Mouse (Mus musculus) lung, adult 2 months (tissue): ENCODE measurements around the gene Cib1.

Experiments
- CTCF ChIP-seq: fragments of 200-500 bp; IDR thresholded peaks from 2 replicates; pipeline ENCODE4 v1.5.1; 2011; ENCODE audit warnings: mild to moderate bottlenecking, low read length, control low read depth; ENCODE audit not compliant: insufficient read depth
- POLR2A ChIP-seq: fragments of 200-500 bp; IDR thresholded peaks from 2 replicates; pipeline ENCODE4 v1.6.1; 2011; ENCODE audit warnings: low read depth, mild to moderate bottlenecking, control low read depth, low read length, borderline replicate concordance; ENCODE audit errors: extremely low read depth

DNA sequence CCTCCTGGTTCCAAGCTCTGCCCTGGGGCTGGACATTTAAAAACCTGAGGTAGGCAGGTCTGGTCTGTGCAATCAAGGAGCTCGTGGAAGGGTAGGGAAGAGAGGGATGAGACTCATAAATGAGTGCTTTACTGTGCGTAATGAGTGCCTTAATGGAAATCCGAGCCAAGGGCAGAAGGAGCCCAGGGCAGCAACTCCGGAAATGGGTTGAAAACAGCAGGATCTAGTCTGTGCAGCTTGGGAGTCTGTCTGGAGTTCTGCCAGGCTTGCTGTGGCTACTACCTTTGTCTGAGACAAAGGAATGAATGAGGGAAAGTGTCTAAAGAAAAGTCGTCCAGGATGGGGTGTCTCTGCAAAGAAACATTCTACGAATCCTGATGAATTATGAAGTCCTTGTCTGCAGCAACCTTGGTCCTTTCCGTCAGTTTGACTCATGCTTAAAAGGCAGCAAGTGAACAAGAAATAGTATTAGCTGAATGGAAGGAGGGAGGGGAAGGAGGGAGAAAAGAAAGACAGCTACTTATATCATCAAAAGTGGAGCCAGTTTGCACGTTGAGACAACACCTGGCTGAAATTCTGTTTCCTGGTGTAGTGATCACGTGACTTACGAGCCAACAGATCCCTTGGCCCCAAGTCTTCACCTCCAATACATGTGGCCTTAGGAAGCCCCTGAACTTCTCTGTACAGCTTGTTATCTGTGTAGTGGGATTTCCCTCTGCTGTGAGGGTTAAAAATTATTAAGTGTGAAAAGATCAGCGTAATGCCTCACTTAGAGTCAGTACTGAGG is 43.3 kb downstream of the Cib1 start:
- TF ChIP-seq CTCF (no peak), POLR2A (no peak)
